Mouse (Mus musculus) liver, postnatal 0 days (tissue): ENCODE data around the gene Gabbr2. TPM values are rescaled to one million over a fixed set of nuclear protein-coding genes. Genes with fewer than 3 reads are reported as not detected.
A peak's percentile ranks its signal among the peaks of the same experiment; 100 is the strongest.

Experiments
- ATAC-seq: fragments of 200-750 bp; cut with Nextera tagmentation; 2 replicates; pipeline ENCODE4 v1.8.0; 2017; ENCODE audit warnings: mild to moderate bottlenecking, moderate library complexity
- DNase-seq: peaks from one replicate; pipeline ENCODE4 v3.0.0-alpha.2; 2016
- H3K27ac ChIP-seq: fragments of 300-500 bp; sonication (generic); 2 replicates; pipeline ENCODE4 v1.5.1; 2014; ENCODE audit warnings: antibody characterized with exemption, moderate library complexity, mild to moderate bottlenecking, low read depth
- H3K27me3 ChIP-seq: fragments of 300-500 bp; sonication (generic); 2 replicates; pipeline ENCODE4 v1.6.1; 2014; ENCODE audit warnings: low read length, control low read depth, mixed read lengths; ENCODE audit not compliant: insufficient read depth
- H3K36me3 ChIP-seq: fragments of 300-500 bp; sonication (generic); replicated peaks from 2 replicates; pipeline ENCODE4 v1.6.1; 2014; ENCODE audit warnings: mild to moderate bottlenecking, control low read depth, low read length, moderate library complexity, mixed read lengths; ENCODE audit not compliant: insufficient read depth
- H3K4me1 ChIP-seq: fragments of 300-500 bp; sonication (generic); 2 replicates; pipeline ENCODE4 v1.6.1; 2014; ENCODE audit warnings: antibody characterized with exemption, mild to moderate bottlenecking, control low read depth; ENCODE audit not compliant: insufficient read depth
- H3K4me2 ChIP-seq: fragments of 300-500 bp; sonication (generic); 2 replicates; pipeline ENCODE4 v1.6.1; 2014; ENCODE audit warnings: low read depth, mild to moderate bottlenecking, low read length, moderate library complexity, mixed read lengths
- H3K4me3 ChIP-seq: fragments of 300-500 bp; sonication (generic); 2 replicates; pipeline ENCODE4 v1.5.1; 2014; ENCODE audit warnings: low read depth, low read length
- H3K9ac ChIP-seq: fragments of 300-500 bp; sonication (generic); replicated peaks from 2 replicates; pipeline ENCODE4 v1.6.1; 2014; ENCODE audit warnings: mild to moderate bottlenecking, moderate library complexity
- H3K9me3 ChIP-seq: fragments of 300-500 bp; sonication (generic); 2 replicates; pipeline ENCODE4 v1.6.1; 2016; ENCODE audit warnings: mild to moderate bottlenecking, control low read depth, low read length, mixed read lengths
- CTCF ChIP-seq: sonication (generic); IDR thresholded peaks from 2 replicates; pipeline ENCODE4 v1.5.1; 2016; ENCODE audit warnings: antibody characterized with exemption, low read depth
- EP300 ChIP-seq: IDR thresholded peaks from 2 replicates; pipeline ENCODE4 v1.6.1; 2016; ENCODE audit warnings: antibody characterized with exemption, low read depth, mild to moderate bottlenecking
- WGBS: fragments of 180-500 bp; shearing (Covaris S2); extraction: QIAGEN DNeasy Blood & Tissue Kit; methylation state at CpG from one replicate; pipeline ENCODE4 v1.1.7; 2014; ENCODE audit not compliant: insufficient replicate concordance; 5-methylcytosine and 5-hydroxymethylcytosine counted together
- polyA plus RNA-seq: library from polyadenylated mRNA; unstranded; fragments of >200 nt; fragmentation: Nextera tagmentation; extraction: Ambion mirVana; gene quantifications from 2 replicates; pipeline ENCODE4 v1.2.1, GENCODE M21; 2015

The Gabbr2 gene
- polyA plus RNA-seq, 1 experiment from 2014 or later: 0.20 TPM

DNA sequence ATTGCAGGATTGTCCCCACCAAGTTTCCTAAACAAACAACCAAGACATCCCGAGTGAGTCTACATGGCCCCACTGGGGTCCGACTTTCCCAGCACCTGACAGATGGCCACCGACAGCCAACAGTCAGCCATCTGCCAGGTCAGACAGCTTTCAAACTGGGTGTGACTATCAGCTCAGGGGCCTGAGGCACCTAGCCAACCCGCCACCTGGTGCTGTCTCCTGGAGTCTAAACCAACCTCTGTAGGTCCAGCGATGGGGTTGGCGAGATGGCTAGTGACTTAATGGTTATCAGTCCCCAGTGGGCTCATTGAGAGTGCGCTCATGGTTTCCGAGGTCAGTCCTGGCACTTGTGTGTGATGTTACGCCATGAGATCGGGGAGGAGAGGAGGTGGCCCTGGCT lies 366.6 kb downstream of the Gabbr2 start:
- Histone ChIP-seq H3K4me2 (no peak overlapping the region), H3K4me1 (peaks cover 7% of the 10 kb centered on the region), H3K9me3 (no peaks in the 10 kb centered on the region), H3K27me3 (no peaks in the 10 kb centered on the region), H3K27ac (no peak overlapping the region), H3K4me3 (no peak overlapping the region), H3K36me3 (no peaks in the 10 kb centered on the region), H3K9ac (no peak overlapping the region)
- ATAC-seq (no peak), DNase-seq (no peak)
- TF ChIP-seq CTCF: no peak
- TF ChIP-seq EP300: no peak
- WGBS: 75% methylated on average over 10 of the region's 10 CpGs

DNA sequence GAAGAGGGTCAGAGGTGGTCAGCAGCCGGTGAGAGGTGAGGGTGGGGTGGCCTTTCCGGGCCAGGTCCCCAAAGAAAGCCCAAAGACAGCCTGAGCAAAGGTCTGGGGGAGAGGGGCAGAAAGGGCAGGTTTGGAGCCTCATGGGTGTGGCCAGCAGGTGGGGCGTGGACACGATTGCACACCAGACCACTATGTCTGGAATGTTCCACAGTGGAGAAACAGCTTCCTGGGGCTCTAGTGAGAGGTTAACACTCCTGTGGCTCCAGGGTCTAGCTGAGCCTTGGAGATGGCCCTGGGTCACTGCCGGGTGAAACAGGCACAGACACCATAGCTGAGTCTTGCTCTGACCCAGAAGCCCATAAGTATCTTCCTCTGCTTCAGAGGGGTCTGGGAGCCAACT lies 368.7 kb downstream of the Gabbr2 start:
- no peak overlapping the region for H3K9ac ChIP-seq
- no peak overlapping the region for H3K4me3 ChIP-seq
- H3K27ac ChIP-seq: no peak overlapping the region
- no peak for TF ChIP-seq EP300
- no peak for TF ChIP-seq CTCF
- no peak overlapping the region for H3K4me2 ChIP-seq
- DNase-seq (no peak), ATAC-seq (no peak)
- H3K36me3 ChIP-seq: no peaks in the 10 kb centered on the region
- 78% methylated on average over 5 of the region's 5 CpGs for WGBS
- H3K9me3 ChIP-seq: no peaks in the 10 kb centered on the region
- H3K27me3 ChIP-seq: no peaks in the 10 kb centered on the region
- H3K4me1 ChIP-seq: peaks cover 7% of the 10 kb centered on the region; the same call in 1 of the 2 replicates

- no peak overlapping the region for H3K9ac ChIP-seq
- TF ChIP-seq CTCF (no peak), EP300 (no peak)
- H3K4me3 ChIP-seq: no peak overlapping the region
- no peaks in the 10 kb centered on the region for H3K27me3 ChIP-seq
- H3K4me2 ChIP-seq: peak overlapping the region; percentile 38; the same call in 1 of the 2 replicates
- 55% methylated on average over 8 of the region's 8 CpGs for WGBS
- H3K9me3 ChIP-seq: no peaks in the 10 kb centered on the region
- peaks cover 5% of the 10 kb centered on the region; the same call in 1 of the 2 replicates for H3K4me1 ChIP-seq
- no peak for DNase-seq
- ATAC-seq: no peak
- H3K27ac ChIP-seq: no peak overlapping the region
- H3K36me3 ChIP-seq: no peaks in the 10 kb centered on the region
Measured at GRCm38 (mm10) chr4:46620946-46621345, 370.7 kb downstream of the Gabbr2 start.

DNA sequence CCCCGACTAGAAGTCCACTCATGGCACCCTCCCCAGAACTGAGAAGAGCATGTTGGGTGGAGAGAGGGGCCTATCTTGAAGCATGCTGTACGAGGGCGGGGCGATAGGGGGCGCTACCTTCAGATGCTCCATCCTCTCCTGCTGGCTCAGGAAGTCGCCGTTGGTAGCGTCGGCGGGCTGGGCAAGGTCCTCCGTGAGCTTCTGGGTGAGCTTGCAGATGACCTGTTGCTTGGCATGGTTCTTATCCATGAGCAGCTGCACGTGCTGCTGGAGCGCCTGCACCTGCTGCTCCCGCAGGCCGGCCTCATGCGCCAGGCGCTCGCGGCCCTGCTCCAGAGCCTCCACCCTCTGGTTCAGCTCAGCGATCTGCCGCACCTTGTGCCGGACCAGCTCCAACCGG lies 371.3 kb downstream of the Gabbr2 start:
- Histone ChIP-seq H3K9ac (no peak overlapping the region), H3K27ac (no peak overlapping the region), H3K4me2 (peak overlapping the region; percentile 38), H3K4me1 (peaks cover 4% of the 10 kb centered on the region; the same call in 1 of the 2 replicates), H3K4me3 (no peak overlapping the region), H3K36me3 (no peaks in the 10 kb centered on the region), H3K27me3 (no peaks in the 10 kb centered on the region), H3K9me3 (no peaks in the 10 kb centered on the region)
- TF ChIP-seq CTCF (peak; percentile 66), EP300 (no peak)
- DNase-seq (peak; percentile 63), ATAC-seq (0 out of 2 replicates have a peak, but pooled peaks have one; percentile 33)
- WGBS: 21% methylated on average over 23 of the region's 23 CpGs

DNA sequence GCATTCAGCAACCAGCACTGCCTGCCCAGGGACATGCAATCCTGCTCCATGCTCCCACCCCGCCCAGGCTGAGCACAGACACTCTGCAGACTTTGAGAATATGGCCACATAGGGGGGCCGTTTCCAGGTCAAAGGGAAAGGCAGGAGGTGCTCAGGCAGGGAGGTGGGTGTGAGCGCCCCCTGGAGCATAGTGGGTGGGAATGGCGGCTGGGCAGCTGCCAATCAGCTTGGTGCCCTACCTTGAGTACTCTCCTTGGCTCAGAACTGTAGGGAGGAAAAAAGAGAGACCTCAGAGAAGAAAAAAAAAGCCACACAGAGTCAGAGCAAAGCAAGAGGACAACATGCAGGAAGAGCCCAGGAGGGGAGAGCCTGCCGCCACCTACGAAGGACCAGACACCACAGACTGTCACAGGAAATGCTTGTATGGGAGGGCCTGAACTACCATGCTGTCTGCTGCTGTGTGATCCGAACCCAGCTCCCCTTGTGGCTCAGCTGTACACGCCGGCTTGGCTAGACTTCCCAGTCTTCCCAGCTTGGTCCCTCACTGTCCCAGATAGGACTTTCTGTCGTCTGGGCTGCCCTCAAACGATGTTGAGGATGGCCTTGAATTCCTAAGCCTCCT lies 373.4 kb downstream of the Gabbr2 start:
- no peaks in the 10 kb centered on the region for H3K36me3 ChIP-seq
- TF ChIP-seq CTCF (peak; percentile 58), EP300 (no peak)
- H3K27me3 ChIP-seq: no peaks in the 10 kb centered on the region
- H3K4me1 ChIP-seq: peaks cover 6% of the 10 kb centered on the region; the same call in 1 of the 2 replicates
- DNase-seq: peak; percentile 48
- H3K4me3 ChIP-seq: no peak overlapping the region
- H3K4me2 ChIP-seq: no peak overlapping the region
- ATAC-seq: no peak
- 51% methylated on average over 11 of the region's 11 CpGs for WGBS
- H3K9me3 ChIP-seq: no peaks in the 10 kb centered on the region
- no peak overlapping the region for H3K27ac ChIP-seq
- H3K9ac ChIP-seq: no peak overlapping the region

DNA sequence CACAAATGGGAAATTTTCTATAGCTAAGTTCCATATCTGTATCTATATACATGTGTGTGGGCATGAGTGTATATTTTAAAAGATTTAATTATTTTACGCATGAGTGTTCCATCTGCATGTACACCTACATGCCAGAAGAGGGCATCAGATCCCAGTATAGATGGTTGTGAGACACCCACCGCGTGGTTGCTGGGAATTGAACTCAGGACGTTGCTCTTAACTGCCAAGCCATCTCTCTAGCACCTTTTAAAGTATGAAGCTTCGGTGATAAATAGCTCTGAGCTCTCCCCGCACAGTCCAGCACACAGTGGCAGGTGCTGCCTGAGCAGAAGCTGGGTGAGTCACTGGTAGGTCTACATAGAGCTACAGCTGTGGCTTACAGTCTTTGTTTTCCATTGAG lies 374.3 kb downstream of the Gabbr2 start:
- Histone ChIP-seq H3K27ac (no peak overlapping the region), H3K9me3 (no peaks in the 10 kb centered on the region), H3K4me3 (no peak overlapping the region), H3K4me1 (peaks cover 6% of the 10 kb centered on the region; the same call in 1 of the 2 replicates), H3K27me3 (no peaks in the 10 kb centered on the region), H3K4me2 (no peak overlapping the region), H3K36me3 (no peaks in the 10 kb centered on the region), H3K9ac (no peak overlapping the region)
- TF ChIP-seq EP300 (no peak), CTCF (peak; percentile 50)
- ATAC-seq (no peak), DNase-seq (no peak)
- WGBS: 64% methylated on average over 6 of the region's 6 CpGs
